Mouse (Mus musculus) myocyte (in vitro differentiated cells): Measurements from ENCODE around the gene Plcb3.

ENCODE experiments used
- CEBPB ChIP-seq: IDR thresholded peaks from 2 replicates; pipeline ENCODE4 v1.6.1; 2011; ENCODE audit warnings: mild to moderate bottlenecking, moderate library complexity; ENCODE audit not compliant: poor library complexity, insufficient read depth, severe bottlenecking
- E2F4 ChIP-seq: IDR thresholded peaks from one replicate; pipeline ENCODE4 v1.6.1; 2011; ENCODE audit warnings: mild to moderate bottlenecking, control low read depth, moderate library complexity; ENCODE audit not compliant: insufficient read depth
- MAX ChIP-seq: IDR thresholded peaks from one replicate; pipeline ENCODE4 v1.6.1; 2011; ENCODE audit warnings: low read depth, mild to moderate bottlenecking, control low read depth
- MYOD1 ChIP-seq, 3 experiments: IDR thresholded peaks; one replicate each; pipeline ENCODE4 v1.6.1; 2011; ENCODE audit warnings: control low read depth in 2 of 3, low read depth in 2 of 3, mild to moderate bottlenecking in 2 of 3, moderate library complexity in 1 of 3; ENCODE audit not compliant: insufficient read length in 2 of 3, control insufficient read depth in 1 of 3
- MYOG ChIP-seq, 3 experiments: IDR thresholded peaks; one replicate each; pipeline ENCODE4 v1.6.1; 2011; ENCODE audit warnings: control low read depth in 2 of 3, low read depth in 2 of 3, mild to moderate bottlenecking in 2 of 3; ENCODE audit not compliant: insufficient read length in 2 of 3, control insufficient read depth in 1 of 3, insufficient read depth in 1 of 3
- POLR2A ChIP-seq: IDR thresholded peaks from one replicate; pipeline ENCODE4 v1.6.1; 2011; ENCODE audit warnings: low read depth, mild to moderate bottlenecking, control low read depth, moderate library complexity; ENCODE audit not compliant: insufficient read length
- POLR2AphosphoS2 ChIP-seq: IDR thresholded peaks from one replicate; pipeline ENCODE4 v1.6.1; 2011; ENCODE audit warnings: low read depth, control low read depth; ENCODE audit not compliant: insufficient read length
- TCF12 ChIP-seq: IDR thresholded peaks from one replicate; pipeline ENCODE4 v1.6.1; 2011; ENCODE audit warnings: mild to moderate bottlenecking, control low read depth; ENCODE audit not compliant: poor library complexity, insufficient read depth, severe bottlenecking

DNA sequence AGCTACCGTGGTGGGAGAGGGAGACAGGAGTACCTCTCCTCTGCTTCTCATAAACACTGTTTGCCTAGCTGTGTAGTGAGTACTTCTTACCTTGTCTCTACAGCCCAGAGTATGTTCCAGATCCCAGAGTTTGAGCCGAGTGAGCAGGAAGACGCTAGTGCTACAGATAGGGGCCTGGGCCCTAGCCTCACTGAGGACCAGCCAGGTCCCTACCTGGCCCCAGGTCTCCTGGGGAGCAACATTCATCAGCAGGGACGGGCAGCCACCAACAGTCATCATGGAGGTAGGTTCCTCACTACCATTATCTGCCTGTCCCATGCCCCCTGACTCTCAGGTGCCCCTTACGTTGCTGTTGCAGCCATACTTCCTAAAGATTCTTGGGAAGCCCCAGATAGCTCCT is 33.5 kb downstream of the Plcb3 start:
- TF ChIP-seq POLR2A (no peak), MYOD1 (IDR thresholded peaks at IDR 0.05; ENCODE audit: control insufficient read depth in 1 of 3, insufficient read length in 2 of 3, low read depth in 2 of 3) (no peak), MAX (no peak), E2F4 (no peak), CEBPB (no peak), TCF12 (no peak), MYOG (IDR thresholded peaks at IDR 0.05; ENCODE audit: control insufficient read depth in 1 of 3, insufficient read depth in 1 of 3, insufficient read length in 2 of 3, low read depth in 2 of 3) (no peak), POLR2AphosphoS2 (no peak)
